Mouse (Mus musculus) forebrain, embryonic 12.5 days (tissue): Measurements from ENCODE around the gene Poglut1. TPM values are rescaled to one million over a fixed set of nuclear protein-coding genes. Genes with fewer than 3 reads are reported as not detected.

ENCODE experiments used
- ATAC-seq: fragments of 200-750 bp; cut with Nextera tagmentation; 2 replicates; pipeline ENCODE4 v1.8.0; 2017; ENCODE audit warnings: moderate TSS enrichment; ENCODE audit not compliant: low FRiP score
- H3K27ac ChIP-seq: fragments of 300-500 bp; sonication (generic); 2 replicates; pipeline ENCODE4 v1.5.1; 2016; ENCODE audit warnings: mild to moderate bottlenecking
- H3K27me3 ChIP-seq: fragments of 300-500 bp; sonication (generic); 2 replicates; pipeline ENCODE4 v1.6.1; 2016; ENCODE audit warnings: mild to moderate bottlenecking
- H3K36me3 ChIP-seq: fragments of 300-500 bp; sonication (generic); replicated peaks from 2 replicates; pipeline ENCODE4 v1.6.1; 2016; ENCODE audit warnings: mild to moderate bottlenecking
- H3K4me1 ChIP-seq: fragments of 300-500 bp; sonication (generic); 2 replicates; pipeline ENCODE4 v1.6.1; 2016
- H3K4me2 ChIP-seq: fragments of 300-500 bp; sonication (generic); 2 replicates; pipeline ENCODE4 v1.6.1; 2016; ENCODE audit warnings: mild to moderate bottlenecking, moderate library complexity
- H3K4me3 ChIP-seq: fragments of 300-500 bp; sonication (generic); replicated peaks from 2 replicates; pipeline ENCODE4 v1.5.1; 2016; ENCODE audit warnings: mild to moderate bottlenecking
- H3K9ac ChIP-seq: fragments of 300-500 bp; sonication (generic); 2 replicates; pipeline ENCODE4 v1.6.1; 2016; ENCODE audit warnings: mild to moderate bottlenecking
- H3K9me3 ChIP-seq: fragments of 300-500 bp; sonication (generic); 2 replicates; pipeline ENCODE4 v1.6.1; 2016
- WGBS: fragments of 180-500 bp; shearing (Covaris S2); methylation state at CpG from one replicate; pipeline ENCODE4 v1.1.7; 2016; 5-methylcytosine and 5-hydroxymethylcytosine counted together
- polyA plus RNA-seq: library from polyadenylated mRNA; unstranded; fragments of >200 nt; fragmentation: Nextera tagmentation; extraction: Ambion mirVana; gene quantifications from 2 replicates; pipeline ENCODE4 v1.2.1, GENCODE M21; 2016

Gene Poglut1
- polyA plus RNA-seq, 1 experiment from 2014 or later, result 78.4 TPM

GRCm38 (mm10) chr16:38571481-38571880 lies 21.4 kb upstream of the Poglut1 start:
- no peak for ATAC-seq
- Histone ChIP-seq H3K27ac (no peak overlapping the region), H3K9me3 (no peaks in the 10 kb centered on the region), H3K4me1 (no peaks in the 10 kb centered on the region), H3K4me2 (no peak overlapping the region), H3K36me3 (peaks cover 68% of the 10 kb centered on the region), H3K9ac (no peak overlapping the region), H3K27me3 (no peaks in the 10 kb centered on the region), H3K4me3 (no peak overlapping the region)
- 95% methylated on average over 3 of the region's 3 CpGs for WGBS

GRCm38 (mm10) chr16:38568192-38568591 lies 18.1 kb upstream of the Poglut1 start:
- ATAC-seq, result no peak
- peaks cover 65% of the 10 kb centered on the region for H3K36me3 ChIP-seq

GRCm38 (mm10) chr16:38563516-38563915 lies 13.5 kb upstream of the Poglut1 start:
- 42% methylated on average over 10 of the region's 10 CpGs for WGBS
- ATAC-seq, result no peak
- Histone ChIP-seq H3K27ac (no peak overlapping the region), H3K4me2 (peak overlapping the region; percentile 57), H3K4me1 (peaks cover 11% of the 10 kb centered on the region), H3K4me3 (peak overlapping the region; percentile 78), H3K9ac (peak overlapping the region; percentile 79), H3K36me3 (peaks cover 27% of the 10 kb centered on the region), H3K27me3 (peaks cover 21% of the 10 kb centered on the region), H3K9me3 (no peaks in the 10 kb centered on the region)

More at GRCm38 (mm10) chr16:38568192-38568591, 18.1 kb upstream of the Poglut1 start:
- H3K4me1 ChIP-seq, result peaks cover 11% of the 10 kb centered on the region
- H3K27ac ChIP-seq, result no peak overlapping the region
- no peaks in the 10 kb centered on the region for H3K9me3 ChIP-seq
- no peaks in the 10 kb centered on the region for H3K27me3 ChIP-seq
- H3K9ac ChIP-seq, result no peak overlapping the region
- 97% methylated on average over 5 of the region's 5 CpGs for WGBS
- H3K4me3 ChIP-seq, result no peak overlapping the region
- no peak overlapping the region for H3K4me2 ChIP-seq

- Histone ChIP-seq H3K27me3 (peaks cover 23% of the 10 kb centered on the region), H3K4me3 (peak overlapping the region; percentile 78), H3K9ac (peak overlapping the region; percentile 79), H3K27ac (peak overlapping the region; percentile 63), H3K9me3 (no peaks in the 10 kb centered on the region), H3K36me3 (peaks cover 21% of the 10 kb centered on the region), H3K4me1 (peaks cover 11% of the 10 kb centered on the region), H3K4me2 (peak overlapping the region; percentile 57)
- ATAC-seq, result no peak
- under 1% methylated on average over 25 of the region's 25 CpGs for WGBS
Measured at GRCm38 (mm10) chr16:38562968-38563327, 12.9 kb upstream of the Poglut1 start.

- peak overlapping the region; percentile 79 for H3K9ac ChIP-seq
- WGBS, result 6% methylated on average over 37 of the region's 37 CpGs
- peaks cover 23% of the 10 kb centered on the region for H3K27me3 ChIP-seq
- H3K4me1 ChIP-seq, result peaks cover 11% of the 10 kb centered on the region
- H3K4me2 ChIP-seq, result peak overlapping the region; percentile 57
- no peaks in the 10 kb centered on the region for H3K9me3 ChIP-seq
- H3K36me3 ChIP-seq, result peaks cover 17% of the 10 kb centered on the region
- H3K27ac ChIP-seq, result peak overlapping the region; percentile 75
- peak overlapping the region; percentile 78 for H3K4me3 ChIP-seq
- ATAC-seq, result peak; percentile 97
Measured at GRCm38 (mm10) chr16:38562131-38562967, 12.3 kb upstream of the Poglut1 start.

GRCm38 (mm10) chr16:38558221-38558748 lies 8.2 kb upstream of the Poglut1 start, which contains the start of gene Tmem39a:
TSS of gene Tmem39a (plus strand) at chr16:38558698.
- Histone ChIP-seq H3K27me3 (peaks cover 42% of the 10 kb centered on the region), H3K4me2 (no peak within 1 kb of the TSS), H3K27ac (no peak within 1 kb of the TSS), H3K4me1 (peaks cover 2% of the 10 kb centered on the region), H3K4me3 (no peak within 1 kb of the TSS), H3K9ac (no peak within 1 kb of the TSS), H3K36me3 (no peaks in the 10 kb centered on the region), H3K9me3 (no peaks in the 10 kb centered on the region)
- no peak for ATAC-seq
- 88% methylated on average over 3 of the region's 3 CpGs for WGBS

- Histone ChIP-seq H3K4me3 (no peak overlapping the region), H3K4me2 (no peak overlapping the region), H3K9me3 (no peaks in the 10 kb centered on the region), H3K36me3 (no peaks in the 10 kb centered on the region), H3K9ac (no peak overlapping the region), H3K27me3 (peaks cover 58% of the 10 kb centered on the region), H3K27ac (no peak overlapping the region), H3K4me1 (no peaks in the 10 kb centered on the region)
- 86% methylated on average over 3 of the region's 3 CpGs for WGBS
- no peak for ATAC-seq
Measured at GRCm38 (mm10) chr16:38555988-38556387, 5.9 kb upstream of the Poglut1 start.

GRCm38 (mm10) chr16:38548000-38548399 lies 2.1 kb downstream of the Poglut1 start:
- Histone ChIP-seq H3K27me3 (peaks cover 15% of the 10 kb centered on the region), H3K27ac (no peak overlapping the region), H3K9ac (no peak overlapping the region), H3K4me2 (peak overlapping the region; percentile 68; the same call in 1 of the 2 replicates), H3K4me3 (no peak overlapping the region), H3K9me3 (no peaks in the 10 kb centered on the region), H3K36me3 (peaks cover 38% of the 10 kb centered on the region), H3K4me1 (peaks cover 17% of the 10 kb centered on the region)
- ATAC-seq, result no peak
- 82% methylated on average over 1 of the region's 1 CpGs for WGBS

- ATAC-seq, result no peak
- no peak overlapping the region for H3K4me3 ChIP-seq
- 93% methylated on average over 13 of the region's 13 CpGs for WGBS
- no peaks in the 10 kb centered on the region for H3K4me1 ChIP-seq
- no peaks in the 10 kb centered on the region for H3K27me3 ChIP-seq
- H3K36me3 ChIP-seq, result peaks cover 91% of the 10 kb centered on the region
- H3K9me3 ChIP-seq, result no peaks in the 10 kb centered on the region
- H3K9ac ChIP-seq, result no peak overlapping the region
- H3K27ac ChIP-seq, result no peak overlapping the region
- no peak overlapping the region for H3K4me2 ChIP-seq
Measured at GRCm38 (mm10) chr16:38538716-38539380, 11.2 kb downstream of the Poglut1 start.

GRCm38 (mm10) chr16:38536544-38537146 lies 13.4 kb downstream of the Poglut1 start:
- H3K27ac ChIP-seq, result no peak overlapping the region
- H3K27me3 ChIP-seq, result no peaks in the 10 kb centered on the region
- H3K4me2 ChIP-seq, result no peak overlapping the region
- peaks cover 92% of the 10 kb centered on the region for H3K36me3 ChIP-seq
- no peak overlapping the region for H3K9ac ChIP-seq
- no peaks in the 10 kb centered on the region for H3K9me3 ChIP-seq
- no peak overlapping the region for H3K4me3 ChIP-seq
- ATAC-seq, result peak; percentile 53; the same call in 1 of the 2 replicates
- WGBS, result 44% methylated on average over 8 of the region's 8 CpGs
- H3K4me1 ChIP-seq, result no peaks in the 10 kb centered on the region

GRCm38 (mm10) chr16:38526264-38526663 lies 23.8 kb downstream of the Poglut1 start:
- no peak for ATAC-seq
- no peaks in the 10 kb centered on the region for H3K27me3 ChIP-seq
- H3K4me3 ChIP-seq, result no peak overlapping the region
- no peaks in the 10 kb centered on the region for H3K9me3 ChIP-seq
- H3K27ac ChIP-seq, result no peak overlapping the region
- no peak overlapping the region for H3K9ac ChIP-seq
- no peak overlapping the region for H3K4me2 ChIP-seq
- peaks cover 12% of the 10 kb centered on the region for H3K4me1 ChIP-seq
- 92% methylated on average over 6 of the region's 6 CpGs for WGBS
- peaks cover 70% of the 10 kb centered on the region for H3K36me3 ChIP-seq
